In the genomic region with DNA sequence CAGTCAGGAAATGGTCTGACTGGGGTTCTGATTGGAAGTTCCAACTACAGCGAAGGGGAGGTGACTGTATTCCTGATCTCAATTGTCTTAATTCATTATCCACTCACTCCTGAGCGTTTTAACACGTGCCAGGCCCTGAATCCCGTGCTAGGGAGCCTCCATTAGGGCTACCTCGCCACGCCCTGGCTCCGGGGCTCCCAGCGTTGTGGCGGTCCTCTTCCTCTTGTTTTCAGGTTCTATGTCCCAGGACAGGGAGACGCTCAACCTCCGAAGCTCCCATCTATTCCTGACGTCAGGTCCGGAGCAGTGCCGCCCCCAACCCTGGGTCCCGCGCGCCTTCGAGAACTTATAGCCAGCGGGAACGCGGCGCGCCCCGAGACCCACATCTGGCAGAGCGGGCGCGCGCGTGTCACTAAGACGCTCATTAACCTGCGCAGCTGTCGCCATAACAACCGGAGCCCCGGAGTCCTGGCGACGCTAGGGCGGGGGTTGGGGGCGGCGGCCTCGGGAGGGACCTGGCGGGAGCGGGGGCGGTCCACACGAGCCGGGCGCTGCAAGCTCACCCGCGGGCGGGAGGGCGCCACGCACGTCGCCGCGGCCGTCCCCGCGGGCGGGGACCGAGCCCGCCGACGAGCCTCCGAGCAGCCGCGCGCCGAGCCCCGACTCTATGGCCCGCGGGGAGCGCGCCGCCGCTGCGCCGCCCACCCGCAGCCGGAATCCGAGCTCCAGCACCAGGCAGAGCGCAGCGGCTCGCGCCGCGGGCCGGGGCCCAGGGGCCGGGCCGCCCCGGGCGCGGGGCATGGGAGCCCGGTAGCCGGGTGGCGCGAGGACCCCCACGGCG, we compare ENCODE assay signal across 8 mouse cellular contexts. TPM values are rescaled to one million over a fixed set of nuclear protein-coding genes. Genes with fewer than 3 reads are reported as not detected.
DNase-seq lines count a peak whose midpoint lies in the region; ATAC-seq and TF ChIP-seq lines count a peak whose summit lies in the region.

A gene (plus strand): TSS at position 390 of the 841 bp plus-strand sequence.

- H3K9me3 ChIP-seq in CH12.LX (replicated peaks; ENCODE audit: low read length): peaks cover 28% of the 10 kb centered on the region
- peaks cover 6% of the 10 kb centered on the region; the same call in 1 of the 2 replicates for H3K9me3 ChIP-seq in heart, embryonic 14.5 days (ENCODE audit: control insufficient read depth, low read length)

- WGBS in heart, embryonic 14.5 days: under 1% methylated on average over 98 of the region's 98 CpGs
- WGBS in lung, adult 2 months: under 1% methylated on average over 98 of the region's 98 CpGs

- H3K4me3 ChIP-seq in CH12.LX (replicated peaks in 1 of 3; ENCODE audit: low read depth in 2 of 3, low read length in 2 of 3, poor library complexity in 1 of 3): peak within 1 kb of the TSS in 1 of 3 experiments; percentile 30
- H3K4me3 ChIP-seq in embryonic fibroblast, embryonic 13.5 days (ENCODE audit: insufficient read depth, low read length): peak within 1 kb of the TSS; percentile 77
- H3K4me3 ChIP-seq in heart, embryonic 14.5 days (ENCODE audit: control insufficient read depth in 1 of 2, insufficient read depth in 1 of 2, low read depth in 1 of 2, low read length in 2 of 2): peak within 1 kb of the TSS; percentile 60 to 69
- H3K4me3 ChIP-seq in lung, adult 2 months (replicated peaks; ENCODE audit: extremely low read depth, low read depth, low read length): peak within 1 kb of the TSS; percentile 50

- dilution Hi-C loops in CH12.LX (cut with MboI; ENCODE audit: extremely low pct_ligation_motif_present, extremely low pct_unique_long_range_greater_than_20kb, low sequenced_read_pairs): no loop called here

- no peak within 1 kb of the TSS for H3K9ac ChIP-seq in CH12.LX (ENCODE audit: insufficient read depth, low read depth)
- H3K9ac ChIP-seq in heart, embryonic 14.5 days (ENCODE audit: low read length): peak within 1 kb of the TSS; percentile 73

- no peaks in the 10 kb centered on the region for H3K36me3 ChIP-seq in CH12.LX (replicated peaks in 1 of 2; ENCODE audit: control insufficient read depth in 1 of 2, insufficient read depth in 1 of 2, low read length in 1 of 2)
- no peaks in the 10 kb centered on the region for H3K36me3 ChIP-seq in heart, embryonic 14.5 days (ENCODE audit: control insufficient read depth, insufficient read depth, low read length)

- no peak for TF ChIP-seq RAD21 in CH12.LX (IDR thresholded peaks at IDR 0.05; ENCODE audit: low read depth, low read length)

- TF ChIP-seq CTCF in CH12.LX (conservative IDR thresholded peaks at IDR 0.05 in 1 of 2, IDR thresholded peaks at IDR 0.05 in 1 of 2; ENCODE audit: low read depth in 2 of 2, low read length in 2 of 2): no peak
- no peak for TF ChIP-seq CTCF in embryonic fibroblast, embryonic 13.5 days (IDR thresholded peaks at IDR 0.05; ENCODE audit: borderline replicate concordance, insufficient read depth, low read length)
- TF ChIP-seq CTCF in lung, adult 2 months (IDR thresholded peaks at IDR 0.05; ENCODE audit: insufficient read depth, low read length): no peak

- ATAC-seq in heart, embryonic 14.5 days (ENCODE audit: insufficient number of reproducible peaks, insufficient read depth, low FRiP score, low read depth): no peak

- peaks cover 5 to 16% of the 10 kb centered on the region in 2 experiments for H3K4me1 ChIP-seq in CH12.LX (ENCODE audit: control insufficient read depth in 1 of 2, insufficient read depth in 2 of 2)
- no peaks in the 10 kb centered on the region for H3K4me1 ChIP-seq in embryonic fibroblast, embryonic 13.5 days (ENCODE audit: control insufficient read depth, insufficient read depth, low read length)
- peaks cover 0 to 6% of the 10 kb centered on the region in 2 experiments; a peak in 3 of 4 replicates for H3K4me1 ChIP-seq in heart, embryonic 14.5 days (ENCODE audit: control insufficient read depth in 2 of 2, insufficient read depth in 2 of 2, low read length in 2 of 2)
- no peaks in the 10 kb centered on the region; the same call in 1 of the 2 replicates for H3K4me1 ChIP-seq in lung, adult 2 months (ENCODE audit: control insufficient read depth, insufficient read depth, low read length)

- H3K27me3 ChIP-seq in CH12.LX (replicated peaks): peaks cover 75% of the 10 kb centered on the region
- H3K27me3 ChIP-seq in heart, embryonic 14.5 days (ENCODE audit: control insufficient read depth, insufficient read depth, low read length): peaks cover 37% of the 10 kb centered on the region

- in situ Hi-C loops in CH12.LX (cut with MboI; ENCODE audit: low pct_ligation_motif_present, low pct_unique_long_range_greater_than_20kb, low sequenced_read_pairs): loop anchor here (5.0 to 10.0 kb wide), 2 partner anchors 86 to 154 kb away; no protein-coding TSS in a partner anchor

- TF ChIP-seq POLR2A in CH12.LX (IDR thresholded peaks at IDR 0.05; ENCODE audit: low read depth, low read length): no peak
- TF ChIP-seq POLR2A in embryonic fibroblast, embryonic 13.5 days (IDR thresholded peaks at IDR 0.05; ENCODE audit: low read depth, low read length): no peak
- TF ChIP-seq POLR2A in lung, adult 2 months (IDR thresholded peaks at IDR 0.05; ENCODE audit: borderline replicate concordance, extremely low read depth, low read depth, low read length): no peak

- no peaks in the 10 kb centered on the region for H3K79me2 ChIP-seq in CH12.LX (replicated peaks; ENCODE audit: control insufficient read depth, extremely low read depth, insufficient read depth, poor library complexity, severe bottlenecking)

- no peak within 1 kb of the TSS for H3K27ac ChIP-seq in CH12.LX (ENCODE audit: insufficient read depth, low read depth)
- H3K27ac ChIP-seq in embryonic fibroblast, embryonic 13.5 days (ENCODE audit: insufficient read depth, low read length): no peak within 1 kb of the TSS
- H3K27ac ChIP-seq in heart, embryonic 14.5 days (replicated peaks in 1 of 2; ENCODE audit: control insufficient read depth in 1 of 2, insufficient read depth in 1 of 2, low read depth in 2 of 2, low read length in 2 of 2): no peak within 1 kb of the TSS

- no peak for DNase-seq in CH12.LX (ENCODE audit: extremely low read depth)
- peak; percentile 16 to 40 for DNase-seq in adrenal gland, postnatal 4 days (ENCODE audit: low spot score in 2 of 2)
- no peak for DNase-seq in layer of hippocampus, adult 8-10 months (ENCODE audit: low spot score in 2 of 2)
- peak; percentile 21 for DNase-seq in lung, adult 2 months
- DNase-seq in ovary, postnatal 14 days (ENCODE audit: low spot score): peak; percentile 42
- DNase-seq in yolk sac, embryonic 10.5 days (ENCODE audit: low spot score): peak; percentile 48

- peak within 1 kb of the TSS; percentile 70 for H3K4me2 ChIP-seq in CH12.LX (ENCODE audit: insufficient read depth, low read depth, poor library complexity, severe bottlenecking)
- peak within 1 kb of the TSS; percentile 100 for H3K4me2 ChIP-seq in heart, embryonic 14.5 days (ENCODE audit: low read length)

- TF ChIP-seq EP300 in CH12.LX (IDR thresholded peaks at IDR 0.05; ENCODE audit: low read length): no peak

TF ChIP-seq in CH12.LX, 34 proteins besides CTCF, POLR2A, EP300 and RAD21:
- TF ChIP-seq PAX5 (IDR thresholded peaks at IDR 0.05; ENCODE audit: low read length) (no peak), BHLHE40 (IDR thresholded peaks at IDR 0.05; ENCODE audit: low read depth, low read length) (0 out of 2 replicates have a peak, but pooled peaks have one; percentile 5), POLR2AphosphoS2 (IDR thresholded peaks at IDR 0.05; ENCODE audit: low read depth, low read length) (no peak), USF1 (IDR thresholded peaks at IDR 0.05; ENCODE audit: low read depth, low read length) (no peak), E2F4 (IDR thresholded peaks at IDR 0.05; ENCODE audit: insufficient replicate concordance, low read depth, low read length) (no peak), MEF2A (IDR thresholded peaks at IDR 0.05; ENCODE audit: borderline replicate concordance, low read depth, low read length) (no peak), HCFC1 (IDR thresholded peaks at IDR 0.05; ENCODE audit: low read depth, low read length) (no peak), MAX (IDR thresholded peaks at IDR 0.05; ENCODE audit: low read length) (0 out of 2 replicates have a peak, but pooled peaks have one; percentile 20), CHD1 (IDR thresholded peaks at IDR 0.05; ENCODE audit: low read depth, low read length) (no peak), ELF1 (IDR thresholded peaks at IDR 0.05; ENCODE audit: low read depth, low read length) (no peak)

RNA-seq across cellular contexts. Expression of the gene that starts here (rescaled TPM):
- total RNA-seq in CH12.LX (2012; rRNA removed) (0.13 TPM in 1 of 2 replicates, not detected in the other), CH12.LX (2014; rRNA removed) (0.05 TPM in 1 of 2 replicates, not detected in the other)
- polyA plus RNA-seq in CH12.LX (2012; ENCODE audit: insufficient read length, low read depth): not detected in 2 replicates
- total RNA-seq in adrenal gland, postnatal 4 days (2021): 10 to 100 TPM; 24.8 to 27.3 TPM
- 2.6 and 3.5 TPM in 2 replicates for polyA plus RNA-seq in embryonic fibroblast, embryonic 13.5 days (2011; ENCODE audit: insufficient read length, low read depth, missing spikeins)
- polyA plus RNA-seq in heart, embryonic 14.5 days (2014; fragmentation: Nextera tagmentation; extraction: Ambion mirVana): 1.3 and 1.4 TPM in 2 replicates
- total RNA-seq in layer of hippocampus, adult 8-10 months (2022): 100 to 1,000 TPM; 144 to 170 (median 155) TPM
- 8.3 and 10.1 TPM in 2 replicates for polyA plus RNA-seq in lung, adult 2 months (2012; rRNA removed)

Comparison
In these comparisons a context has a peak if more than half of its experiments do, and no peak if none do; other contexts are left out.
1. RNA of the gene that starts here (total RNA-seq): 144 to 170 TPM in layer of hippocampus, adult 8-10 months and 24.8 to 27.3 TPM in adrenal gland, postnatal 4 days; 0.05 to 0.13 TPM in CH12.LX; every median in the first group is over 10 times any median in the second.
2. RNA of the gene that starts here (total RNA-seq): 144 to 170 TPM in layer of hippocampus, adult 8-10 months; 24.8 to 27.3 TPM in adrenal gland, postnatal 4 days; every median in the first group is over 4 times any median in the second.
3. DNase-seq: peak in adrenal gland, postnatal 4 days (2 of 2), lung, adult 2 months (single experiment), ovary, postnatal 14 days (single experiment) and yolk sac, embryonic 10.5 days (single experiment); none in CH12.LX (single experiment) and layer of hippocampus, adult 8-10 months (0 of 2).